Mouse (Mus musculus) liver, postnatal 0 days (tissue): ENCODE measurements around the gene Uox.

Experiments
- CTCF ChIP-seq: sonication (generic); IDR thresholded peaks from 2 replicates; pipeline ENCODE4 v1.5.1; 2016; ENCODE audit warnings: antibody characterized with exemption, low read depth
- EP300 ChIP-seq: IDR thresholded peaks from 2 replicates; pipeline ENCODE4 v1.6.1; 2016; ENCODE audit warnings: antibody characterized with exemption, low read depth, mild to moderate bottlenecking

GRCm38 (mm10) chr3:146649311-146649894 is 79.2 kb downstream of the Uox start:
- TF ChIP-seq CTCF (no peak), EP300 (no peak)
